Mouse (Mus musculus) C2C12 (cell line): Measurements from ENCODE around the gene Spop. TPM values are rescaled to one million over a fixed set of nuclear protein-coding genes. Genes with fewer than 3 reads are reported as not detected.
A peak's percentile ranks its signal among the peaks of the same experiment; 100 is the strongest.
"Not testable (repeated sequence)": the region's sequence is repeated elsewhere in the genome, so short reads cannot be mapped to it uniquely, and the experiment has no call there.

ENCODE experiments used
- H3K27me3 ChIP-seq: one replicate; pipeline ENCODE4 v1.6.1; 2011; ENCODE audit not compliant: control insufficient read depth, insufficient read depth, insufficient read length
- H3K36me3 ChIP-seq: one replicate; pipeline ENCODE4 v1.6.1; 2011; ENCODE audit not compliant: control insufficient read depth, insufficient read depth
- H3K4me3 ChIP-seq: one replicate; pipeline ENCODE4 v1.5.1; 2011; ENCODE audit warnings: mild to moderate bottlenecking, control low read depth; ENCODE audit not compliant: poor library complexity, insufficient read depth, severe bottlenecking
- H3K79me2 ChIP-seq: one replicate; pipeline ENCODE4 v1.6.1; 2011; ENCODE audit not compliant: control insufficient read depth, insufficient read depth
- H3K79me3 ChIP-seq: one replicate; pipeline ENCODE4 v1.6.1; 2011; ENCODE audit warnings: low read depth, control low read depth
- H3ac ChIP-seq: one replicate; pipeline ENCODE3; 2011; ENCODE audit warnings: low read depth; ENCODE audit not compliant: control insufficient read depth, insufficient read length
- CEBPB ChIP-seq: IDR thresholded peaks from one replicate; pipeline ENCODE4 v1.6.1; 2011; ENCODE audit warnings: low read depth, mild to moderate bottlenecking, control low read depth, moderate library complexity
- CTCF ChIP-seq: IDR thresholded peaks from one replicate; pipeline ENCODE4 v1.5.1; 2011; ENCODE audit not compliant: control insufficient read depth, insufficient read depth, insufficient read length
- FOSL1 ChIP-seq: IDR thresholded peaks from one replicate; pipeline ENCODE4 v1.8.0; 2011; ENCODE audit warnings: mild to moderate bottlenecking, low read length; ENCODE audit not compliant: poor library complexity, insufficient read depth, severe bottlenecking
- MAX ChIP-seq: IDR thresholded peaks from one replicate; pipeline ENCODE4 v1.6.1; 2011; ENCODE audit warnings: mild to moderate bottlenecking, control low read depth
- MYOD1 ChIP-seq: IDR thresholded peaks from one replicate; pipeline ENCODE4 v1.6.1; 2011; ENCODE audit warnings: low read depth; ENCODE audit not compliant: control insufficient read depth, insufficient read length
- MYOG ChIP-seq: IDR thresholded peaks from one replicate; pipeline ENCODE4 v1.6.1; 2011; ENCODE audit not compliant: control insufficient read depth, insufficient read length; ENCODE audit errors: extremely low read depth
- USF1 ChIP-seq: IDR thresholded peaks from one replicate; pipeline ENCODE4 v1.6.1; 2011; ENCODE audit warnings: low read depth, mild to moderate bottlenecking, control low read depth, moderate library complexity
- polyA plus RNA-seq: library from polyadenylated mRNA; unstranded; fragments of >200 nt; fragmentation: generic; extraction: Trizol; gene quantifications from one replicate; pipeline ENCODE4 v1.2.1, GENCODE M21; 2012; ENCODE audit warnings: missing spikeins

Gene Spop
- polyA plus RNA-seq, 1 experiment, result 59.0 TPM

DNA sequence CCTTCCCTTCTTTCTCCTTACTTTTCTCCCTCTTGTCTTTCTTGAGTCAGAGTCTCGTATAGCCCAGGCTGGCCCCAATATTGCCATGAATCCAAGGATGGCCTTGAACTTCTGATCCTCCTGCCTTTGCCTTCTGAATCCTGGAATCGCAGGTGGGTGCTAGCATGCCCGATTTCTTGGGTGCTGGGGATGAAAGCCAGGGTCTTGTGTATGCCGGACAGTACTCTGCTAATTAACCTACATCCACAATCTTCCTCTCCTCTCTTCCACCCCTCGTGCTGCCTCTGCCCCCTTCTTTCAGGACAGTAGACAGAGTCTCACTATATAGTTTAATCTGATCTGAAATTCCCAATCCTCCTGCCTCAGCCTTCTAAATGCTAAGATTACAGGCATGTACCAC is 12.3 kb upstream of the Spop start:
- H3K36me3 ChIP-seq, result no peaks in the 10 kb centered on the region
- TF ChIP-seq FOSL1 (no peak), MYOG (no peak), CEBPB (no peak), CTCF (no peak), USF1 (no peak), MAX (no peak), MYOD1 (no peak)
- H3K4me3 ChIP-seq, result no peak overlapping the region
- no peaks in the 10 kb centered on the region for H3K27me3 ChIP-seq
- no peak overlapping the region for H3ac ChIP-seq
- H3K79me3 ChIP-seq, result no peaks in the 10 kb centered on the region
- H3K79me2 ChIP-seq, result no peaks in the 10 kb centered on the region

DNA sequence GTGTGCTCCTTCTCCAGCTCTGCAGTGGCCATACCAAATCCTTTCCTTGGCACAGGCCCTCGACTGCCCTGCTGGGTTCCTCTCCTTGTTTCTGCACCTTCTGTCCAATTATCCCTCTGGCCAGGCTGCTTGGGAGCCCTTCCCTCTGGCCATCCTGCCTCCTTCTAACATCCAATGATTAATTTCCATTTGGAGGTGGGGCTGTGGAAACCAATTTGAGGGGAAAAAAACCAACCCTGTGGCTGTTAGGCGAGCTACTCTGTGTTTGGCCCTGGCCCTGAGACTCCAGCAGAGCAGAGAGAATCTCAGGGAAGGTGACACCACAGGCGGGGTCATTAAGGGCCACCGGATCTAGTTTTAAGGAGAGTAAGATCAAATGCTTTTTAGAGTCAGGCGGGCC is 11.7 kb upstream of the Spop start:
- Histone ChIP-seq H3K27me3 (no peaks in the 10 kb centered on the region), H3K79me2 (no peaks in the 10 kb centered on the region), H3K4me3 (no peak overlapping the region), H3K36me3 (no peaks in the 10 kb centered on the region), H3K79me3 (no peaks in the 10 kb centered on the region), H3ac (peak overlapping the region; percentile 43)
- no peak for TF ChIP-seq CEBPB
- TF ChIP-seq USF1, result no peak
- no peak for TF ChIP-seq MAX
- no peak for TF ChIP-seq CTCF
- no peak for TF ChIP-seq FOSL1
- TF ChIP-seq MYOD1, result no peak
- no peak for TF ChIP-seq MYOG

DNA sequence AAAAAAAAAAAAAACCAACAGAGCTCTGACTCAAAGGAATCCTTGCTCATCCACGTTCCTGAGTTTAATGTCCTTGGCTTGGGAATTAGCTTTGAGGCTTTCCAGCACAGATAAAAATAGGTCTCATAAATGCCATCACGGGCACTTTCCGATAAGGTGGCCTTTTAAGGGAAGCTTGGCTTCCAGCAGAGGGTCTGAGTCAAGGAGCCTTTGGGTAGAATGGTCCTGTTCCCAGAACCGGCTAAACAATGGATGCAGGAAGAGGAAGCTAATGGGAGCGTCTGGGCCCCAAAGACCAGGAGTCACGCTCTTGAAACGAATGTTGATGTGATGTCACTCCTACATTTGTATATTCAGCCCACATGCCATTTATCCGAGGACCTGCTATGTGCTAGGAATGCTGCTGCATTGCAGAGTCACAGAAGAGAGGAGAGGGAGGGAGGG is 11.2 kb upstream of the Spop start:
- Histone ChIP-seq H3ac (peak overlapping the region; percentile 31), H3K27me3 (no peaks in the 10 kb centered on the region), H3K79me3 (no peaks in the 10 kb centered on the region), H3K4me3 (no peak overlapping the region), H3K79me2 (no peaks in the 10 kb centered on the region), H3K36me3 (no peaks in the 10 kb centered on the region)
- no peak for TF ChIP-seq CTCF
- no peak for TF ChIP-seq USF1
- no peak for TF ChIP-seq FOSL1
- TF ChIP-seq CEBPB, result no peak
- no peak for TF ChIP-seq MYOD1
- no peak for TF ChIP-seq MAX
- no peak for TF ChIP-seq MYOG

DNA sequence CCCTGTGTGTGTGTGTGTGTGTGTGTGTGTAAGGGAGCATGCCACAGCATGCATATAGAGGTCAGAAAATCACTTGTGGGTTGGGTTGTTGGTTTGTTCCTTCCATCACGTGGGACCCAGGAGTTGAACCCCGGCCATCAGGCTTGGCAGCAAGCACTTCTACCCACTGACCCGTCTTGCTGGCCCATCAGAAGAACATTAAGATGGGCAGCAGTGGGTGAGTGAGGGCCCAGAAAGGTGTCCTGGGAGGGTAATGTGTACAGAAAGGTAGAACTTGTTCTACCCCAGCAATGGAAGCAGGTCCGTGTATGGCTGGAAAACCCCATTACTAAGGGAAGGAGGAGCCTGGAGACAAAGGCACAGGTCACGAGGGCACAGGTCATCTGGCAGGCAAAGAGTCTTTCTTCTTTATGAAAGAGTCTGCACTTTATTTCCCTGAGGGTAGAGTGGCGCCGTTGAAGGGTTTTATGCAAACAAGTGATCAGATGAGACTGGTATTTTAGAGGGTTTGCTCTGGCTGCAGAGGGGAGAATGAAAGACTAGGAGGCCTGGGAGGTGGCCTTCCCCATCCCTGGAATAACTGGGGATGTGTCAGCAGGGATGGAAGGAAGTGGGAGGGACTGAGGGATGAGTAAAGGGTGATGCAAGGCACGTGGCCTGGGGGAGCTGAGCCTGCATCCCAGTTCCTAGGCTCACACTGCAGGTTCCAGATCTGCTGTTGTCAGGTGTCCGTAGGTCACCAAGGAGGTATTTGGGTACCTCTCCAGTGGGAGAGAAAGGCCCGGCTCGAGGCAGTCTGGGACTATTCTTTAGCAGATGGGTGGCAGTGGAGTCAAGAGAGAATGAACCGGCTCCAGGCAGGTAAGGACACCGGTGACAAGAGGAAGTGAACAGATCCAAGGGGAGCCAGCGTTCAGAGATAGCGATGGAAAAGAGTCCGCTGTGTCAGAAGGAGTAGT is 10.2 kb upstream of the Spop start:
- Histone ChIP-seq H3K79me3 (no peaks in the 10 kb centered on the region), H3K36me3 (no peaks in the 10 kb centered on the region), H3K27me3 (no peaks in the 10 kb centered on the region), H3K79me2 (no peaks in the 10 kb centered on the region), H3ac (peak overlapping the region; percentile 53), H3K4me3 (peak overlapping the region; percentile 15)
- TF ChIP-seq MAX (peak; percentile 96), CEBPB (peak; percentile 71), USF1 (peak; percentile 90), FOSL1 (no peak), CTCF (no peak), MYOD1 (no peak)

DNA sequence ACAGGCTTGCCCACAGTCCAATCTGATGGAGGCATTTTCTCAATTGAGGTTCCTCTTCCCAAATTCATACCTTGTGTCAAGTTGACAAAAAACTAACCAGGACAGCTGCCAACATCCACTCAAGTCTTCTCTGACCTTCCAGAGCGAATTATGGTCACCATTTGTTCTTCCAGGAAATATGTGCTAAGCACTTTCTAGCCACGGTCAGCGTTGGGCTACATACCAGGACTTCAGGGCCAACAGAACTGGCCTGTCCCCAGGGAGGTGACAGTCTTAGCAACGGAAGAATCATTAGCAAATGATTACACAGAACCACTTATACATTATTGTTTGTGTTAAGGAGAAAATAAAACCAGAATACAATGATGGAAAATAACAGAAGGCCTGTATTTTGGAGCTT is 8.1 kb upstream of the Spop start:
- TF ChIP-seq CEBPB (no peak), USF1 (no peak), MAX (no peak), CTCF (no peak)
- H3K4me3 ChIP-seq, result no peak overlapping the region
- H3K79me2 ChIP-seq, result no peaks in the 10 kb centered on the region
- H3K36me3 ChIP-seq, result no peaks in the 10 kb centered on the region
- H3ac ChIP-seq, result no peak overlapping the region
- no peaks in the 10 kb centered on the region for H3K27me3 ChIP-seq
- H3K79me3 ChIP-seq, result no peaks in the 10 kb centered on the region

DNA sequence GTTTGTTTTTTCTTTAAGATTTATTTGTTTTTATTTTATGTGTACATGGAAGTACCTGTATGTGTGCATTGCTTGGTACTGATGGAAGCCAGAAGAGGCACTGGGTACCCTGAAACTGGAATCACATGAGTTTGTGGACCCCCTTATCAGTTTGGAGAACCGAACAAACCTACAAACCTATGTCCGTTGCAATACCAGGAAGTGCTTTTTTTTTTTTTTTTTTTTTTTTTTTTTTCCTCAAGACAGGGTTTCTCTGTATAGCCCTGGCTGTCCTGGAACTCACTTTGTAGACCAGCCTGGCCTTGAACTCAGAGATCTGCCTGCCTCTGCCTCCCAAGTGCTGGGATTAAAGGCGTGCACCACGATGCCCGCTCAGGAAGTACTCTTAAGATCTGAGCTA is 7.5 kb upstream of the Spop start:
- not testable (repeated sequence) for H3K4me3 ChIP-seq, H3K79me2 ChIP-seq, H3K79me3 ChIP-seq, H3K27me3 ChIP-seq, H3ac ChIP-seq, H3K36me3 ChIP-seq
